Mouse (Mus musculus) kidney, adult 11 months (tissue): ENCODE data around the gene Pou2f1.

Experiments
- DNase-seq: peaks from one replicate; pipeline ENCODE4 v3.0.0; 2022

Pou2f1 gene

GRCm38 (mm10) chr1:165840548-165841230, 161.8 kb downstream of the Pou2f1 start:
- no peak for DNase-seq

GRCm38 (mm10) chr1:165839201-165839600, 163.3 kb downstream of the Pou2f1 start:
- no peak for DNase-seq

- no peak for DNase-seq
These were observed 164.9 kb downstream of the Pou2f1 start for GRCm38 (mm10) chr1:165837546-165837945.

- no peak for DNase-seq
These were observed 166.0 kb downstream of the Pou2f1 start for GRCm38 (mm10) chr1:165836461-165836860.

DNA sequence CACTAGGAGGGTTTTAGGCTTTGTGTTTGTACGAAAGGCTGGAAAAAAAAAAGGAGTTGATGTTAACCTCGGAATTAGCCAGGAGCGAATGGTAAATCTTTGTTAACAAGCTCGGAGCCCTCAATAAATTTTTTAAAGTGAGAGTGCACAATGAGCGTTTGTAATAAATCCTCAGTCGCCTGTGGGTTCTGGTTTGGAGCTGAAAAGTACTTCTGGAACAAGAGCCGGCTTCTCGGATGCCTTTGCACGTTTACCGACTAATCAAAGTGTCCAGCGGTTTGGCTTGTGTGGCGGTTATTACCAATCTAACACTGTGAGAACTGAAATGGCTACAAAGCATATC, 167.9 kb downstream of the Pou2f1 start:
- DNase-seq: no peak

DNA sequence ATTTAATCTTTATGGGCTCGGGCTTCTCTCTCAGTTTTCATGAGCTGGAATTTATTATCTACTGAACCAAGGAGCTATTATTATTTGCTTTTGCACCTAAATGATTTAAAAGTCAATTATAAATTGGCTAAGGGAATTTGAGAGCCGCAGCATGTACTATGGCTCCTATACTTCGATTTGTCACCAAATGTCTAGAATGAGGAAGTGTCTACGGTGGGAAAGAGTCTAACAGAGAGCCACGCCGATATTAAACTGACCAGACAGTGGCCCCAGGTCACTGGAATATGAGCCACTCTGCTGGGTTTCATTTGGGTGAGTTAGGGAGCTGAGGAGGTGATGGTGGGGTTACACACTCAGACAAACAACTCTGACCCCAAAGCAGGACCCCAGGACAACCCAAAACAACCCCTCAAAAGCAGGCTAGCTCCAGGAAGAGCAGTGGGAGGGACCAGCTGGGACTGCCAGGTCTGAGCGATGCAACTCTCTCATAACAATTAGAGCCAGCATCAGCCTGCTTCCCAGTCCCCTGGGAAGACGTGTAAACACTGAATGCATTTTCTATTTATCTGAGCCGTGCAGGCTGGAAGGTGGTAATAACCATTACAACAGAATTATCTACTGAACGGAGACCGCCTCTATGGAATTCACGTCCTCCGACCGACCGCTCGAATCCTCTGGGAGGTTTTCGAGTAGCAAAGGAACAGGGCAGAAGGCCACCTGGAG, 168.4 kb downstream of the Pou2f1 start:
- DNase-seq: no peak

GRCm38 (mm10) chr1:165833244-165833643, 169.2 kb downstream of the Pou2f1 start:
- DNase-seq: no peak

DNA sequence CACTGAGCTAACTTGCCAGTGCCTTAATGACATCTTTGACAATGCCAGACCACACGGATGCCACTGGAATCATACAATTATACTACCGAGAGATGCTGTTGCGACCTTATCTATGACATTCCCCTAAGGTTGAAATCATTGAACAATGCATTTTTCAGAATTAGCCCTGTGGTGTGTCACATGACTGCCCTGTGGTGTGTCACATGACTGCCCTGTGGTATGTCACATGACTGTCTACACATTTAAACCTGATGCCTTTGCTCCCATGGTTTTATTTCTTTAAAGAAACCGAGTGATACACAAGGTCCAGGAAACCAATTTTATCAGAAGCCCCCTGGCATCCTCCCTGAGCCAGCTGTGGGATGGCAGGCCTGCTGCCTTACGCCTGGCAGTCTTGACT, 172.6 kb downstream of the Pou2f1 start:
- no peak for DNase-seq

DNA sequence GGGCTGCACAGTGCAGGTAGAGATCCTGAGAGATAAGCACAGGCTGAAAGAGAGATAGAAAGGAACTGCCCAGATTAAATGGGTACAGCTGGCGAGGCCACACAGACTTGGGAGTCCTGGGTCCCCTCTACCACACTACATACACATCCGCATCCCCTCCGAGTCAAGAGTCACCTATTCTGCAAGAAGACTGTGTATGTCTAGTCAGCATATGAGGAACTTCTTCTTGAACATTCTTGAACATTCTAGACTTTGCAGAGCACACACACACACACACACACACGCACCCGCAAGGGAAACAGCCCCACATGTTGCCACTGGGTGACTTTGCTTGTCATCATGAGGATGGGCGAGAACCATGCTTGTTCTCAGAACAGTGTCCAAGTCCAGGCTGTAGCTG, 173.9 kb downstream of the Pou2f1 start:
- no peak for DNase-seq

DNA sequence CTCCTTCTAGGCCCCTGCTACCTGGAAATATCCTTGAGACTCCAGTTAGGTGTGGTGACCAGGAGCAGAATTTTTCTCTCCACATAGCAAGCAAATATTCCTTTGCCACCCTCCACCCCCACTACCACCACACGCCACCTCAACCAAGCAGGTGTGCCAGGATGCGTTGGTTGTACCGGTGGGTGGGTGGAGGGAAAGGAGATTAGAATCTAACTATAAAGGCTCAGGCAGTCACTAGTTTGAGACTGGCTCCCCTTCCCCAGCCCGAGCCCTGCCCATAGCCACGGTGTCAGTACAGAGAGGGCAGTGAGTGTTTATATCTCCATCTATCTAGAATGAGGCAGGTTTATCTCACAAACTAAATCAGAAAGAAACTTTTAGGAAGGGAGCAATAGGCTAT, 174.3 kb downstream of the Pou2f1 start:
- DNase-seq: no peak

- DNase-seq: no peak
These were observed 180.4 kb downstream of the Pou2f1 start for GRCm38 (mm10) chr1:165822031-165822430.

DNA sequence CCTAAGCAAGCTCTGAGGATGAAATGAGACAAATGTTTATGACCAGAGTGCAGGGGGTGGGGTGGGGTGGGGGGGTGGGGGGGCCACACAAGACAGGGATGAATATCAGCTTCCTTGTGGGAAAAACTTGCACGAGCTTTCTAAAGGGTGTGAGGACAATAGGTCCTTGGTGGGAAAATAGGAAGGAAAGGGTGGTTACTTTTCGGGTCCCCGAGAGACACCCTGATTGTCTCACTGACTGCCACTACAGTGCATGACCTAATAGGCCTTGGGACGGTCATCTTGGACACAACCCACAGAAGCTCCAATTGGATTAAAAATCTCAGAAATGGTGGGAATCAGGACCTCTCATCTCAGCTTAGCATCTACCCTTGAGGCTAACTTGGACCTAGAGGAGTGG, 183.3 kb downstream of the Pou2f1 start:
- DNase-seq: no peak

- DNase-seq: no peak
These were observed 184.2 kb downstream of the Pou2f1 start for GRCm38 (mm10) chr1:165818145-165818860.

DNA sequence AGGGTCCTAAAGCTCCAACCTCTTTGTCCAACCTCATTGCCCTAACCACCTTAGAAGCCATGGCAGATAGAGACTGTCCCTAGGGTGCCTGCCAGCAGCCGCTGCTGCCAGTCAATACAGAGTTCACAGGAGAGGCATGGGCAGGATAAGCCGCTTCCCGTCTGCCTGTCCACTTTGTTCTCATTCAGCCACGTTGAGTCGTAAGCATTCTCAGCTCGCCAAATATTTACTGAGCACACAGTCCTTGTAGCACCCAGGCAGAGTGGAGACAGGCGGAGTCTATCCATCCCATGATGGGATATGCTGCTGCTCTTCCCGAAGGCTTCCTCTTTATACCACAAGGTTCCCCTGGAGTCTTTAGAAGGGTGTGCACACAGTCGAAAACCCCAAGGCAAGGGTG, 185.2 kb downstream of the Pou2f1 start:
- no peak for DNase-seq

DNA sequence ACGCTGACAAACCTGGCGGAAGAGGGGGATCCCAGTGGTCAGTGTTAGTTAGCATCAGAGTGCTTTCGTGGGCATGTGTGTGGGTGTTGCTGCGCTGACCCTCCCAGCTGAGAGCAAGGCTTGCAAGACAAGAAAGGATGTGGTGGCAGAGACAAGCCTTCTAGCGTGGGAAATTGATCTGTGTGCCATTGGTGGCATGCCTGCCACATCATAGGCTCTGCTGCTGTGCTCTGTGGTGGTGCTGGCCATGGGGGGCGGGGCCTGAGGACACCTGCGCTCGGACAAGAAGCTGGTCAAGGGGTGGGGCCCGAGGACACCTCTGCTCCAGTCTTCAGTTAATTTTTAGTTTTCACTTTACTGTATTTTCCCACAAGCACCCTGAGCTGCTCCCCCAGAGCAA, 186.1 kb downstream of the Pou2f1 start:
- no peak for DNase-seq
